Mouse (Mus musculus) bone marrow macrophage, adult 2 months (primary cell): ENCODE data around the gene Kctd12b. TPM values are rescaled to one million over a fixed set of nuclear protein-coding genes. Genes with fewer than 3 reads are reported as not detected.
"Not testable (repeated sequence)": the region's sequence is repeated elsewhere in the genome, so short reads cannot be mapped to it uniquely, and the experiment has no call there.

Source experiments
- H3K27ac ChIP-seq: 2 replicates; pipeline ENCODE4 v1.5.1; 2012; ENCODE audit warnings: low read depth, low read length; ENCODE audit not compliant: insufficient read depth
- H3K4me1 ChIP-seq: 2 replicates; pipeline ENCODE4 v1.6.1; 2012; ENCODE audit warnings: low read length; ENCODE audit not compliant: control insufficient read depth, insufficient read depth
- H3K4me3 ChIP-seq: 2 replicates; pipeline ENCODE4 v1.5.1; 2012; ENCODE audit warnings: mild to moderate bottlenecking, low read length, moderate library complexity; ENCODE audit not compliant: insufficient read depth
- CTCF ChIP-seq: IDR thresholded peaks from 2 replicates; pipeline ENCODE4 v1.5.1; 2012; ENCODE audit warnings: low read depth, mild to moderate bottlenecking, low read length, moderate library complexity
- POLR2A ChIP-seq: IDR thresholded peaks from 2 replicates; pipeline ENCODE4 v1.6.1; 2012; ENCODE audit warnings: mild to moderate bottlenecking, low read depth, low read length, borderline replicate concordance
- polyA plus RNA-seq: library from polyadenylated mRNA; stranded (reverse); fragments of >200 nt; gene quantifications from 2 replicates; pipeline ENCODE4 v1.2.4, GENCODE M21; 2012; ENCODE audit not compliant: missing spikeins, insufficient read depth, insufficient read length

Gene Kctd12b
- polyA plus RNA-seq, result 18.2 and 20.6 TPM in 2 replicates

- no peak for TF ChIP-seq POLR2A
- TF ChIP-seq CTCF, result no peak
- H3K27ac ChIP-seq, result peak within 1 kb of the TSS; percentile 62
- peak within 1 kb of the TSS; percentile 61 for H3K4me3 ChIP-seq
Measured at GRCm38 (mm10) chrX:153695782-153696395, at the start of gene Kctd12b. Gene Kctd12b, minus strand, starts transcription at chrX:153696391.

GRCm38 (mm10) chrX:153742493-153742892 is 46.3 kb upstream of the Kctd12b start:
- no peak overlapping the region for H3K27ac ChIP-seq
- no peaks in the 10 kb centered on the region for H3K4me1 ChIP-seq
- TF ChIP-seq CTCF (no peak), POLR2A (no peak)
- H3K4me3 ChIP-seq, result no peak overlapping the region

More at GRCm38 (mm10) chrX:153695782-153696395, at the start of gene Kctd12b:
- H3K4me1 ChIP-seq, result peaks cover 4% of the 10 kb centered on the region; the same call in 1 of the 2 replicates

GRCm38 (mm10) chrX:153735697-153736096 is 39.5 kb upstream of the Kctd12b start:
- Histone ChIP-seq H3K4me3 (no peak overlapping the region), H3K27ac (no peak overlapping the region), H3K4me1 (no peaks in the 10 kb centered on the region)
- no peak for TF ChIP-seq POLR2A
- TF ChIP-seq CTCF, result no peak

- no peak overlapping the region for H3K27ac ChIP-seq
- peak overlapping the region; percentile 56 for H3K4me3 ChIP-seq
- no peaks in the 10 kb centered on the region for H3K4me1 ChIP-seq
- no peak for TF ChIP-seq CTCF
- TF ChIP-seq POLR2A, result no peak
Measured at GRCm38 (mm10) chrX:153724400-153724799, 28.2 kb upstream of the Kctd12b start.

- H3K27ac ChIP-seq, result peak within 1 kb of the TSS; percentile 71
- H3K4me1 ChIP-seq, result no peaks in the 10 kb centered on the region
- TF ChIP-seq POLR2A, result no peak
- no peak for TF ChIP-seq CTCF
- H3K4me3 ChIP-seq, result peak within 1 kb of the TSS; percentile 95
Measured at GRCm38 (mm10) chrX:153723110-153723916, 27.1 kb upstream of the Kctd12b start, which contains the start of gene Nbdy. Gene Nbdy, plus strand, starts transcription at chrX:153723590.

GRCm38 (mm10) chrX:153719602-153720001 is 23.4 kb upstream of the Kctd12b start:
- TF ChIP-seq POLR2A (no peak), CTCF (no peak)
- no peak overlapping the region for H3K4me3 ChIP-seq
- H3K4me1 ChIP-seq, result peaks cover 3% of the 10 kb centered on the region
- H3K27ac ChIP-seq, result no peak overlapping the region

- Histone ChIP-seq H3K27ac (peak overlapping the region; percentile 19; the same call in 1 of the 2 replicates), H3K4me3 (no peak overlapping the region), H3K4me1 (peaks cover 3% of the 10 kb centered on the region)
- no peak for TF ChIP-seq POLR2A
- no peak for TF ChIP-seq CTCF
Measured at GRCm38 (mm10) chrX:153716716-153717115, 20.5 kb upstream of the Kctd12b start.

- Histone ChIP-seq H3K4me1 (no peaks in the 10 kb centered on the region), H3K27ac (no peak overlapping the region), H3K4me3 (no peak overlapping the region)
- peak; percentile 27; the same call in 1 of the 2 replicates for TF ChIP-seq CTCF
- TF ChIP-seq POLR2A, result no peak
Measured at GRCm38 (mm10) chrX:153707735-153708134, 11.5 kb upstream of the Kctd12b start.

- TF ChIP-seq CTCF, result no peak
- no peak for TF ChIP-seq POLR2A
- H3K4me3 ChIP-seq, result no peak overlapping the region
- H3K4me1 ChIP-seq, result no peaks in the 10 kb centered on the region
- no peak overlapping the region for H3K27ac ChIP-seq
Measured at GRCm38 (mm10) chrX:153700463-153700862, 4.3 kb upstream of the Kctd12b start.

GRCm38 (mm10) chrX:153668233-153668632 is 28.0 kb downstream of the Kctd12b start:
- H3K4me3 ChIP-seq, H3K27ac ChIP-seq: not testable (repeated sequence)
- H3K4me1 ChIP-seq, result peaks cover 15% of the 10 kb centered on the region
